Mouse (Mus musculus) retina, postnatal 1 day (tissue): ENCODE data around the gene Itgax.

ENCODE experiments used
- DNase-seq: peaks from one replicate; pipeline ENCODE4 v3.0.0-alpha.2; 2012

The Itgax gene

GRCm38 (mm10) chr7:128164001-128164400, 34.7 kb downstream of the Itgax start:
- no peak for DNase-seq

- no peak for DNase-seq
Measured at GRCm38 (mm10) chr7:128166391-128166790, 37.0 kb downstream of the Itgax start.

GRCm38 (mm10) chr7:128169996-128170395, 40.6 kb downstream of the Itgax start:
- no peak for DNase-seq

- no peak for DNase-seq
Measured at GRCm38 (mm10) chr7:128178385-128178784, 49.0 kb downstream of the Itgax start.

- DNase-seq: no peak
Measured at GRCm38 (mm10) chr7:128180126-128180525, 50.8 kb downstream of the Itgax start.

GRCm38 (mm10) chr7:128180546-128180945, 51.2 kb downstream of the Itgax start:
- no peak for DNase-seq

- no peak for DNase-seq
Measured at GRCm38 (mm10) chr7:128181691-128182090, 52.3 kb downstream of the Itgax start.
